Mouse (Mus musculus) midbrain, embryonic 11.5 days (tissue): ENCODE measurements around the gene Dnah2. TPM values are rescaled to one million over a fixed set of nuclear protein-coding genes. Genes with fewer than 3 reads are reported as not detected.
A peak's percentile ranks its signal among the peaks of the same experiment; 100 is the strongest.

Source experiments
- ATAC-seq: fragments of 200-750 bp; cut with Nextera tagmentation; 2 replicates; pipeline ENCODE4 v1.8.0; 2017; ENCODE audit warnings: moderate TSS enrichment, moderate library complexity; ENCODE audit not compliant: low FRiP score
- DNase-seq: peaks from one replicate; pipeline ENCODE4 v3.0.0; 2015; ENCODE audit warnings: low spot score; ENCODE audit errors: missing footprints
- H3K27ac ChIP-seq: fragments of 300-500 bp; sonication (generic); 2 replicates; pipeline ENCODE4 v1.5.1; 2014; ENCODE audit warnings: low read depth, low read length
- H3K27me3 ChIP-seq: fragments of 300-500 bp; sonication (generic); 2 replicates; pipeline ENCODE4 v1.6.1; 2014; ENCODE audit warnings: mild to moderate bottlenecking, low read length, moderate library complexity, mixed read lengths; ENCODE audit not compliant: control insufficient read depth, insufficient read depth
- H3K36me3 ChIP-seq: fragments of 300-500 bp; sonication (generic); 2 replicates; pipeline ENCODE4 v1.6.1; 2014; ENCODE audit warnings: mild to moderate bottlenecking, low read length, moderate library complexity, mixed read lengths; ENCODE audit not compliant: control insufficient read depth, insufficient read depth
- H3K4me1 ChIP-seq: fragments of 300-500 bp; sonication (generic); 2 replicates; pipeline ENCODE4 v1.6.1; 2014; ENCODE audit warnings: low read length; ENCODE audit not compliant: control insufficient read depth, insufficient read depth
- H3K4me2 ChIP-seq: fragments of 300-500 bp; sonication (generic); 2 replicates; pipeline ENCODE4 v1.6.1; 2014; ENCODE audit warnings: mild to moderate bottlenecking, moderate library complexity
- H3K4me3 ChIP-seq: fragments of 300-500 bp; sonication (generic); 2 replicates; pipeline ENCODE4 v1.5.1; 2014; ENCODE audit warnings: low read depth, low read length
- H3K9ac ChIP-seq: fragments of 300-500 bp; sonication (generic); 2 replicates; pipeline ENCODE4 v1.6.1; 2014; ENCODE audit warnings: low read length
- H3K9me3 ChIP-seq: fragments of 300-500 bp; sonication (generic); 2 replicates; pipeline ENCODE4 v1.6.1; 2016; ENCODE audit warnings: low read length; ENCODE audit not compliant: control insufficient read depth
- WGBS: fragments of 180-500 bp; shearing (Covaris S2); extraction: QIAGEN DNeasy Blood & Tissue Kit; methylation state at CpG from one replicate; pipeline ENCODE4 v1.1.7; 2014; 5-methylcytosine and 5-hydroxymethylcytosine counted together
- polyA plus RNA-seq: library from polyadenylated mRNA; unstranded; fragments of >200 nt; fragmentation: Nextera tagmentation; extraction: Ambion mirVana; gene quantifications from 2 replicates; pipeline ENCODE4 v1.2.1, GENCODE M21; 2014

Gene Dnah2
- polyA plus RNA-seq, 1 experiment from 2014 or later, result 1.00 TPM

DNA sequence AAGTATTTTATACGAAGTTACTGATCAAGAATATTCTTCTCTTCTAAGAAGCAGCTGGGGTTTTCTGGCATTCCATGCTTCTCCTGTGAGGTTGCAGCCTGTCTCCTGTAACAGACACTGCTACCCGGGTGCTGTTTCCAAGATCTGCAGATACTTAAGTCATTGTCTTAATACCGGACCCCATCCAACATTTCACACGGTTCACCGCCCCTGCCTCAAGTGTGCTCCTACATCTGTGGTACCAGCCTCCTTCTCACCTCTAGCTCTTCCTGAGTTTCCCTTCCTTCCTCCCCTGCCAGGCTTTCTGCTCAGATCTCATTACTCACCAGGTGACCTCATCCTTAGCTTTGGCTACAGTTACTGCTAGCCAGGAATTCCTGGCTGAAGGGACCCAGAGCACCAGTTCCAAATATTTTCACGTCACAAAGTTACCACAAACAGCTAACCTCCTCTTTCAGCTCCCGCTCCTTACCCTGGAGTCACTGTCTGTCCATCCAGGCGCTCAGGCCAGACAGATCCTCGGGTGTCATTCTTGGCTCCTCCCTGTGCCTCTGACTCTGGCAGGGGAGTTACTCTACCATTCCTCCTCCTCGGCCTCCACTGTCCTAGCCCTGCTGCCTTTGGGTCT lies 166.3 kb downstream of the Dnah2 start:
- Histone ChIP-seq H3K4me3 (no peak overlapping the region), H3K4me1 (no peaks in the 10 kb centered on the region), H3K36me3 (no peaks in the 10 kb centered on the region), H3K27ac (no peak overlapping the region), H3K9me3 (no peaks in the 10 kb centered on the region), H3K4me2 (no peak overlapping the region), H3K9ac (no peak overlapping the region), H3K27me3 (no peaks in the 10 kb centered on the region)
- no peak for ATAC-seq
- 74% methylated on average over 10 of the region's 10 CpGs for WGBS
- DNase-seq, result no peak

DNA sequence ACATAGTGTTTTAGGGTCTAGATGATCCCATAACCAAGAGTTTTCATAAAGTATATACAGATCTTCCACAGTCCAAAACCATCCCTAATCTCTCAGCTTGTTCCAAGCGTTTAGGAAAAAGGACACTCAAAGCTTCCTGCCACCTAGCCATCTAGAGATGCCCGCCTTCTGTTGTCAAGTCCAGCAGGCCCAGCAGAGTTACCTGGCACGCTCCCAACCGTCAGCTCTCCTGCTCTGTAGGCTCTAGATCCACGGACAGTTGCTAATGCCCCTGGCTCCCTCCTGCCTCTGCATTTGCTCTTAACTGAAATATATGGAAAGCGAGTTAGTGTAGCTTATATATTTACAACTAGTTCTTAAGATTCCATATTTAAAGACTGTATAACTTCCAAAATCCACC lies 167.6 kb downstream of the Dnah2 start:
- Histone ChIP-seq H3K4me1 (no peaks in the 10 kb centered on the region), H3K4me3 (no peak overlapping the region), H3K27ac (no peak overlapping the region), H3K4me2 (no peak overlapping the region), H3K27me3 (no peaks in the 10 kb centered on the region), H3K36me3 (no peaks in the 10 kb centered on the region), H3K9me3 (no peaks in the 10 kb centered on the region), H3K9ac (no peak overlapping the region)
- DNase-seq, result no peak
- ATAC-seq, result no peak
- WGBS, result 87% methylated on average over 6 of the region's 6 CpGs

DNA sequence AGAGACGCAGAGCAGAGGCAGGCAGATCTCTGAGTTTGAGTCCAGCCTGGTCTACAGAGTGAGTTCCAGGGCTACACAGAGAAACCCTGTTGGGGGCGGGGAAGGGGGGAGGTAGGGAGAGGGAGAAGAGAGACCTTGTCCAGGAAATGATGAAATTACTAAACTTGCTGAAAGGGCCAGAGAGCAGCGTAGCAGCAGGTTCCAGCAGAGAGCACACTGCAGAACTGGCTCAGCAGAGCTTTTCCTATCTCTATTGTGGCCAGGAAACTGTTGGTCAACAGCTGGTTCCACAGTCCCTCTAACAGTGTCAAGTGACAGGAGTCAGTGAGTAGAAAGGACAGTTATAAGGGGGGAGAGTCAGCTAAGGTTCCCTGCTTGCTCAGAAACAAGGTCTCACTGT lies 169.3 kb downstream of the Dnah2 start:
- Histone ChIP-seq H3K9me3 (no peaks in the 10 kb centered on the region), H3K36me3 (no peaks in the 10 kb centered on the region), H3K4me1 (no peaks in the 10 kb centered on the region), H3K27me3 (no peaks in the 10 kb centered on the region), H3K4me3 (no peak overlapping the region), H3K9ac (no peak overlapping the region), H3K4me2 (no peak overlapping the region), H3K27ac (no peak overlapping the region)
- ATAC-seq, result no peak
- 99% methylated on average over 3 of the region's 3 CpGs for WGBS
- no peak for DNase-seq

DNA sequence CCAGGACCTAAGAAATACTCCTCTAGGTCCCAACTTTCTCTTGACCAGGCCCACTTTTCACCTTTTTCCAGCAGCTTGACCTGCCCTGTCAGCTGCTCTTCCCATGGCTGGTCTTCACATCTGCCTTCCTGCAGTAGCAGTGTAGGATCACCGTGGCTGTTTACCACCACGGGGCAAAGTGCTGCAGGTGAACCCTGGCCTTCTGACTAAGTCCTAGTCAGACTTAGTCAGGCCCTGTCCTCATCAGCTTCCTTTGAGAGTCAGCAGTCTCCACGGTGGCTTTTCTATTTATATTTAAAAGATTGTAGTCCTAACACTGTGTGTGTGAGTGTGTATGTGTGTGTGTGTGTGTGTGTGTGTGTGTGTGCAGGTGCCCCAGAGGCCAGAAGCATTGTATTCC lies 171.1 kb downstream of the Dnah2 start:
- H3K4me3 ChIP-seq, result no peak overlapping the region
- H3K9me3 ChIP-seq, result no peaks in the 10 kb centered on the region; the same call in 1 of the 2 replicates
- H3K4me2 ChIP-seq, result no peak overlapping the region
- 83% methylated on average over 3 of the region's 3 CpGs for WGBS
- no peak overlapping the region for H3K27ac ChIP-seq
- H3K36me3 ChIP-seq, result no peaks in the 10 kb centered on the region
- H3K4me1 ChIP-seq, result no peaks in the 10 kb centered on the region; the same call in 1 of the 2 replicates
- DNase-seq, result no peak
- H3K27me3 ChIP-seq, result no peaks in the 10 kb centered on the region
- ATAC-seq, result no peak
- no peak overlapping the region for H3K9ac ChIP-seq

DNA sequence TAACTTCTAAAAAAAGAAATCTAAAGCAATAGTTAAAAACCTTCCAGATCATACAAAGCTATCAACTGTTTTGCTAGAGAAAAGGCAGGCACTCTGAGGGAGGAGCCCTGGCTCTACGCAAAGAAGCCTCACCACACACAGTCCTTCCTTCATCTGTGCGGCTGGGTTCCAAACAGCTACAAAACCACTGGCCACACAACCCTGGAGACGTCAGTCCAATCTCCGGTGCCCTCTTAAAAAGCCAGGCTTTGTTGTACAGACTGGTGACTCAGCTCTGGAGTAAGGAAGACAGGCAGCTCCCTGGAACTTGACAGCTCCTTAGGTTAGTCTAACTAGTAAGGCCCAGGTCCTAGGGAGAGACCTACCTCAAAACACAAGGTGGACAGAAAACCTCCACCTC lies 173.3 kb downstream of the Dnah2 start:
- Histone ChIP-seq H3K4me1 (peaks cover 11% of the 10 kb centered on the region), H3K9ac (no peak overlapping the region), H3K27ac (no peak overlapping the region), H3K4me3 (no peak overlapping the region), H3K4me2 (no peak overlapping the region), H3K9me3 (no peaks in the 10 kb centered on the region; the same call in 1 of the 2 replicates), H3K36me3 (no peaks in the 10 kb centered on the region), H3K27me3 (no peaks in the 10 kb centered on the region)
- DNase-seq, result no peak
- 91% methylated on average over 4 of the region's 4 CpGs for whole genome bisulfite sequencing
- no peak for ATAC-seq

DNA sequence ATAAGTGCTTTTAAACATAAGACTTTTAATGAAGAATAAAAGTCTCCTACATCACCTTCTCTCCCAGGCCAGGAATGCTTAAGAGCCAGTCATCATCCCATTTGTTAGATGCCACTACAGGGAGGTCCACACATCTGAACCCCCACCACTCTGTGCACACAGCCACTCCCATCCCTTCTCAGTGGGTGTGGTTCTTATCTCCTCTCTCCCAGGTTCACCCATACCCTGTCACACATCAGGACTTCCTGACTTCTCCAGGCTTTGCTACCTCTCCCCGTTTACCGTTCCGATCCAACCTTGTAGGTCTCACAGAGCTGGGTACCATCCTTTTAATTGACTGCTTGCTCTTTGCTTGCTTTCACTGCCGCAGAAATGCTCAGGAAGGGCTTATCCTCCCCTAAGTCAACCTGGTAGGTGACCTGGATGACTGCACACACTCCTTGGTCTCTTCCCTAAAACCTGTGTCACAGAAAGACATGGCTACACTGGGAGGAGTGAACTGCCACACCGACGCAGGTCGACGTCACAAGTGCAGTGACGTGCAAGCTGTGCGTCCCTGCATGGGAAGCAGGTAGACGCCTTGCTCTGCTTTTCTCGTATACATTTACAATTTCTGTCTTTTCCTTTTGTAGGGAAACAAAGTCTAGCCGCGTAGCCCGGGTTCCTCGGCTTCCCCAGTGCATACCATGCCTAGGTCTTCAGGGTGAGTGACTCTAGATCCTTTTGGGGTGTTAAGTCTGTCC lies 175.5 kb downstream of the Dnah2 start:
- Histone ChIP-seq H3K27me3 (no peaks in the 10 kb centered on the region), H3K4me3 (no peak overlapping the region), H3K4me2 (no peak overlapping the region), H3K9me3 (no peaks in the 10 kb centered on the region; the same call in 1 of the 2 replicates), H3K4me1 (peaks cover 18% of the 10 kb centered on the region), H3K9ac (no peak overlapping the region), H3K27ac (no peak overlapping the region), H3K36me3 (no peaks in the 10 kb centered on the region)
- DNase-seq (no peak), ATAC-seq (no peak)
- WGBS, result 89% methylated on average over 16 of the region's 16 CpGs

DNA sequence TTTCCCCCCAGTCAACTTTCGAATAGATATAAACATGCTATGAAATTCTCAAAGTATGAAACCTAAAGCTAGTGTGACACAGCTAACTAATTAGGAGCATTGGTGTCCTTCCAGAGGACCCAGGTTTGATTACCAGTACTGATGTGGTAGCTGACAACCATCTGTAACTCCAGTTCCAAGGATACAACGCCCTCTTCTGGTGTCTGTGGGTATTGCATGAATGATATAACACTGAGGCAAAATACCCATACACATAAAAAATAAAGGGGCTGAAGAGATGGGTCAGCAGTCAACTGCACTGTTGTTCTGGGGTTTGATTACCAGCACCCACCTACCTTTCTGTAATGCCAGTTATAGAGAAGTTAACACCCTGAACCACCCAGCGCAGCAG lies 176.1 kb downstream of the Dnah2 start:
- DNase-seq, result no peak
- no peak overlapping the region for H3K4me2 ChIP-seq
- no peak overlapping the region for H3K4me3 ChIP-seq
- no peaks in the 10 kb centered on the region for H3K36me3 ChIP-seq
- no peaks in the 10 kb centered on the region for H3K27me3 ChIP-seq
- ATAC-seq, result no peak
- no peak overlapping the region for H3K9ac ChIP-seq
- 66% methylated on average over 3 of the region's 3 CpGs for WGBS
- H3K9me3 ChIP-seq, result no peaks in the 10 kb centered on the region; the same call in 1 of the 2 replicates
- H3K4me1 ChIP-seq, result peaks cover 22% of the 10 kb centered on the region
- no peak overlapping the region for H3K27ac ChIP-seq

DNA sequence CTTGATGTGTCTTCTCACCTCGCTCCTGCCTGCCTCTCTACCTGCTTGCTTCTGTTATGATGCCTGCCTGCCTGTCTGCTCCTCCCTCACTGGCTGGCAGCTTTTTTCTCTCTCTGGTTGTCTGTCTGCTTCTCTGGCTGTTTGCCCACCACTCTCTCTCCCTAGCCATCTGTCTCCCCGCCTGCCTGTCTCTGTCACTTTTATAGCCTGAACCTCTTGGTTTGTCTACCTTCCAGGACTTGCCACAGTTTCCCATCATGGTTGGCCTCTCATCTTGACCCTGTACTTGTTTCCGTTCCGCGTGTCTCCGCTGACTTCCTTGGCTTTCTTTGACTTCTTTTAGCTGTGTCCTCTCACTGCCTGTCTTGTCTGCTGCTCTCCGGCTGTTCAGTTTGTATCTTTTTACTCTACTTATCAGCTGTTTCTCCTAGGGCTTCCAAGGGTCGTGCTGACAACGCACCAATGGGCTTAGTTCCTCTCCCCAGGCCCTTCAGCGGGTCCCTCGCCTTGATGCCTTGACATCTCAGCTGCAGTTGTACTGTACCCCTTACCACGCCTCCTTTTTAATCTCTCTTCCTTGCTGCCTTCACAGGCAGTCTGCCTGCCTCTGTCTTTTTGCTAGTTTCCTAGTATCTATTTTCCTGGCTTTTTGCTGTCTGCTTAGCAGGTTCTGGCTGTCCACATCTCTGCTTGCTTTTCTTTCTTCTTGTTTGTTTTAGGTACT lies 176.7 kb downstream of the Dnah2 start:
- no peak for DNase-seq
- Histone ChIP-seq H3K9me3 (no peaks in the 10 kb centered on the region; the same call in 1 of the 2 replicates), H3K9ac (no peak overlapping the region), H3K4me2 (no peak overlapping the region), H3K36me3 (no peaks in the 10 kb centered on the region), H3K27ac (no peak overlapping the region), H3K27me3 (no peaks in the 10 kb centered on the region), H3K4me1 (peaks cover 27% of the 10 kb centered on the region), H3K4me3 (no peak overlapping the region)
- no peak for ATAC-seq
- 68% methylated on average over 12 of the region's 12 CpGs for WGBS

DNA sequence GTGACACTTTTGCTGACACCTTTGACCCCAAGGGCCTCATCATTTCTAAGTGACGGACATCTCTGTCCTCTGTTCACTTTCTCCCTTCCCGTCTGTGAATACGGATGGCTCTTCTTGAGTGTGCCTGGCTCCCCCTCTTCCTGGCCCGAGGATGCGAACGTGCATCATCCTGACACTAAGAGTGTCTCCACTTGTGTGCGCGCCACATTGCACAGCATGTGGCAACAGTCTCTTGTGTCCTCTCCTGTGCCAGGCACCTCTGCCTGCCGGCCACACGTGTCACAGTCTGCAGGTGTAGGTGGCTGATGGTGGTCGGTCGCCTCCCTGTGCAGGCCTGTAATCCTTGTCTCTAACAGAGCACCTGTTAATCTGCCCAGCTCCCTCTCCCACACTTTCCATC lies 177.3 kb downstream of the Dnah2 start:
- no peak for DNase-seq

More for the DNA sequence above, 177.3 kb downstream of the Dnah2 start:
- H3K36me3 ChIP-seq, result no peaks in the 10 kb centered on the region
- H3K4me2 ChIP-seq, result peak overlapping the region; percentile 36
- no peaks in the 10 kb centered on the region for H3K27me3 ChIP-seq
- ATAC-seq, result no peak
- WGBS, result 33% methylated on average over 12 of the region's 12 CpGs
- 0 out of 2 replicates have a peak overlapping the region, but pooled peaks have one; percentile 18 for H3K9ac ChIP-seq
- H3K4me3 ChIP-seq, result no peak overlapping the region
- H3K9me3 ChIP-seq, result no peaks in the 10 kb centered on the region; the same call in 1 of the 2 replicates
- H3K27ac ChIP-seq, result peak overlapping the region; percentile 62; the same call in 1 of the 2 replicates
- peaks cover 29% of the 10 kb centered on the region for H3K4me1 ChIP-seq
